Mouse (Mus musculus): ENCODE data around the gene Pigf.

GRCm38 (mm10) chr17:87038496-87038895 is 13.3 kb upstream of the Pigf start:
- no peak for TF ChIP-seq CTCF (IDR thresholded peaks at IDR 0.05; ENCODE audit: insufficient read depth, low read length)
- TF ChIP-seq POLR2A (IDR thresholded peaks at IDR 0.05; ENCODE audit: borderline replicate concordance, extremely low read depth, low read depth, low read length), result no peak
